Mouse (Mus musculus): Measurements from ENCODE around the gene Rab26. TPM values are rescaled to one million over a fixed set of nuclear protein-coding genes. Genes with fewer than 3 reads are reported as not detected.

Gene Rab26
- total RNA-seq (2014; rRNA removed) (4.4 and 7.6 TPM in 2 replicates), polyA plus RNA-seq (2015; fragmentation: Nextera tagmentation; extraction: Ambion mirVana) (15.5 and 17.7 TPM in 2 replicates)

DNA sequence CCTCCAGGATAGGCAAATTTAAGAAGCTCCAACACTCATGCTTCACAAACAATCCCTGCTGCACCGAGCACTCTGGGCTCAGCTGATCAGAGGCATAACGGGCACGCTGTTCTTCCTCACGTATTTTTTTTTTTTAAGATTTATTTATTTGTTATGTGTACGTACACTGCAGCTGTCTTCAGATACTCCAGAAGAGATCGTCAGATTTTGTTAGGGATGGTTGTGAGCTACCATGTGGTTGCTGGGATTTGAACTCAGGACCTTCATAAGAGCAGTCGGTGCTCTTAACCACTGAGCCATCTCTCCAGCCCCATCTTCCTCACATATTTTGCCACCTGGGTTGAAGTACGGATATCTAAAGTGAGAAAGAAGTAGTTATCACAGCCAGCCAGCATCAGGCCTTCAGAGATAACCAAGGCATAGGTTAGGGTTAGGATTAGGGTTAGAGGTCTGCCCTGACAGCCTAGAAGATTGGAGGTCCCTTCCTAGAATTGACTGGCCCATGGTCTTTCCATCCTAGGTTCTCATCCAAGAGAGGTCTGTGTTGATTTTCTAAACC lies at the start of gene Rab26:
Gene Rab26, minus strand, starts transcription at position 51 of the 559 bp plus-strand sequence.
- Histone ChIP-seq H3K27me3 (ENCODE audit: insufficient read depth, low read length) (no peaks in the 10 kb centered on the region), H3K4me1 (ENCODE audit: insufficient read depth, low read length) (peaks cover 24% of the 10 kb centered on the region), H3K36me3 (ENCODE audit: insufficient read depth, low read length) (no peaks in the 10 kb centered on the region), H3K27ac (ENCODE audit: low read depth, low read length) (peak within 1 kb of the TSS; percentile 47; the same call in 1 of the 2 replicates), H3K4me2 (ENCODE audit: low read depth, low read length, poor library complexity, severe bottlenecking) (peak within 1 kb of the TSS; percentile 67), H3K9me3 (ENCODE audit: low read length) (no peaks in the 10 kb centered on the region), H3K9ac (replicated peaks; ENCODE audit: low read length, poor library complexity, severe bottlenecking) (peak within 1 kb of the TSS; percentile 61), H3K4me3 (ENCODE audit: low read depth, low read length) (peak within 1 kb of the TSS; percentile 43)
- 83% methylated on average over 8 of the region's 8 CpGs for WGBS
- ATAC-seq (ENCODE audit: low FRiP score), result no peak
- TF ChIP-seq CTCF (IDR thresholded peaks at IDR 0.05), result no peak
- DNase-seq (ENCODE audit: low spot score), result no peak

DNA sequence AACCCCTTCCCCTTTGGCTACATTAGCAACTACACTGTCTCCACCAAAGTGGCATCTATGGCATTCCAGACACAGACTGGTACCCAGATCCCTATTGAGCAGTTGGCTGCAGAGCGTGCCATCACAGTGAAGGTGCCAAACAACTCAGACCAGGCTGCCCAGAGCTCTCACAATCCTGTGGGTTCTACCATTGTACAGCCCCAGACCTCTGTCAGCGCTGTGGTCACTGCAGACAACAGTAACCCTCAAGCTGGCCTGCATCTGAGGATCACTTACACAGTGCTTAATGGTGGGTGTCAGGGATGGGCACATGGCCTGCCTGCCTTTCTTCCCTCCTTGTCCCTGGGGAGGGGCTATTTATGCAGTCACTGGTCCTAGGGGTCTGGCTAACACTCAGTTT lies 46.3 kb upstream of the Rab26 start:
- peaks cover 60% of the 10 kb centered on the region for H3K36me3 ChIP-seq (ENCODE audit: insufficient read depth, low read length)
- ATAC-seq (ENCODE audit: low FRiP score), result no peak
- no peaks in the 10 kb centered on the region for H3K27me3 ChIP-seq (ENCODE audit: insufficient read depth, low read length)
- WGBS, result 98% methylated on average over 2 of the region's 2 CpGs
- no peak overlapping the region for H3K4me3 ChIP-seq (ENCODE audit: low read depth, low read length)
- DNase-seq (ENCODE audit: low spot score), result no peak
- no peaks in the 10 kb centered on the region for H3K9me3 ChIP-seq (ENCODE audit: low read length)
- no peak overlapping the region for H3K4me2 ChIP-seq (ENCODE audit: low read depth, low read length, poor library complexity, severe bottlenecking)
- no peaks in the 10 kb centered on the region for H3K4me1 ChIP-seq (ENCODE audit: insufficient read depth, low read length)
- H3K9ac ChIP-seq (replicated peaks; ENCODE audit: low read length, poor library complexity, severe bottlenecking), result no peak overlapping the region
- H3K27ac ChIP-seq (ENCODE audit: low read depth, low read length), result no peak overlapping the region
- no peak for TF ChIP-seq CTCF (IDR thresholded peaks at IDR 0.05)

DNA sequence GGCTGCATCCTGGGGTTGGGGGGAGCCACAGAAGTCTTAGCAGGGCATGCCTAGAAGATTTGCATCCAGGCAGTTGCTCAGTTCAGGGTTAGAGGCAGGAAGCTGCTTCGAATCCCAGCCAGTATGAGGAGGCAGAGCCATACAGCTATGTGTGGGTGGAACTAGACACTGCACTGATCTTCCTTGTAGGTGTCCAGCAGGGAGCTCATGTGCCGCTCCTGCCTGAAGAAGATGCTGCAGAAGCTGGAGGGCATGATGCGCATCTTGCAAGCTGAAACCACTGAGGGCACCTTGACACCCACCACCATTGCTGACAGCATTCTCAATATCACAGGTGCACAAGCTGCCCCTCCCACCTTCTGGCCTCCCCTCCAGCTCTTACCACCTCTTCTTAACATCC lies 45.5 kb upstream of the Rab26 start:
- Histone ChIP-seq H3K4me2 (ENCODE audit: low read depth, low read length, poor library complexity, severe bottlenecking) (no peak overlapping the region), H3K27ac (ENCODE audit: low read depth, low read length) (no peak overlapping the region), H3K36me3 (ENCODE audit: insufficient read depth, low read length) (peaks cover 67% of the 10 kb centered on the region), H3K4me3 (ENCODE audit: low read depth, low read length) (no peak overlapping the region), H3K9me3 (ENCODE audit: low read length) (no peaks in the 10 kb centered on the region), H3K9ac (replicated peaks; ENCODE audit: low read length, poor library complexity, severe bottlenecking) (no peak overlapping the region), H3K27me3 (ENCODE audit: insufficient read depth, low read length) (no peaks in the 10 kb centered on the region), H3K4me1 (ENCODE audit: insufficient read depth, low read length) (no peaks in the 10 kb centered on the region)
- TF ChIP-seq CTCF (IDR thresholded peaks at IDR 0.05), result no peak
- DNase-seq (ENCODE audit: low spot score), result no peak
- WGBS, result 94% methylated on average over 3 of the region's 3 CpGs
- no peak for ATAC-seq (ENCODE audit: low FRiP score)

DNA sequence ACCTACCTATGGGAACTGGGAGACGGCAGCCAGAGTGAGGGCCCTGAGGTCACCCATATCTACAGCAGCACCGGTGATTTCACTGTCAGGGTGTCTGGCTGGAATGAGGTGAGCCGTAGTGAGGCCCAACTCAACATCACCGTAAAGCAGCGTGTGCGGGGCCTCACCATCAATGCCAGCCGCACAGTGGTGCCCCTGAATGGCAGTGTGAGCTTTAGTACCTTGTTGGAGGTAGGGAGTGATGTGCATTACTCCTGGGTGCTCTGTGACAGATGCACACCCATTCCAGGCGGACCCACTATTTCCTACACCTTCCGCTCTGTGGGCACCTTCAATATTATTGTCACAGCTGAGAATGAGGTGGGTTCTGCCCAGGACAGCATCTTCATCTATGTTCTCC lies 39.8 kb upstream of the Rab26 start:
- DNase-seq (ENCODE audit: low spot score) (no peak), ATAC-seq (ENCODE audit: low FRiP score) (no peak)
- Histone ChIP-seq H3K4me1 (ENCODE audit: insufficient read depth, low read length) (no peaks in the 10 kb centered on the region), H3K4me2 (ENCODE audit: low read depth, low read length, poor library complexity, severe bottlenecking) (no peak overlapping the region), H3K36me3 (ENCODE audit: insufficient read depth, low read length) (peaks cover 79% of the 10 kb centered on the region), H3K27me3 (ENCODE audit: insufficient read depth, low read length) (no peaks in the 10 kb centered on the region), H3K9me3 (ENCODE audit: low read length) (no peaks in the 10 kb centered on the region), H3K27ac (ENCODE audit: low read depth, low read length) (no peak overlapping the region), H3K9ac (replicated peaks; ENCODE audit: low read length, poor library complexity, severe bottlenecking) (no peak overlapping the region), H3K4me3 (ENCODE audit: low read depth, low read length) (no peak overlapping the region)
- 97% methylated on average over 9 of the region's 9 CpGs for WGBS
- no peak for TF ChIP-seq CTCF (IDR thresholded peaks at IDR 0.05)

DNA sequence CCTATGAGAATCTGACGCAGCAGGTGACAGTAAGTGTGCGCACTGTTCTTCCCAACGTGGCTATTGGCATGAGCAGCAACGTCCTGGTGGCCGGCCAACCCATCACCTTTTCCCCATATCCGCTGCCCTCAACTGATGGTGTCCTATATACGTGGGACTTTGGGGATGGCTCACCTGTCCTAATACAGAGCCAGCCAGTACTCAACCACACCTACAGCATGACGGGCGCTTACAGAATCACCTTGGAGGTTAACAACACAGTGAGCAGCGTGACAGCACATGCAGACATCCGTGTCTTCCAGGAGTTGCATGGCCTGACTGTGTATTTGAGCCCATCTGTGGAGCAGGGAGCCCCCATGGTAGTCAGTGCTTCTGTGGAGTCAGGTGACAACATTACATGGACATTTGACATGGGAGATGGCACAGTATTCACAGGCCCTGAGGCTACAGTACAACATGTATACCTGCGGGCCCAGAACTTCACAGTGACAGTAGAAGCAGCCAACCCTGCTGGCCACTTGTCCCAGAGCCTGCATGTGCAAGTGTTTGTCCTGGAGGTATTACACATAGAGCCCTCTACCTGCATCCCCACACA lies 38.7 kb upstream of the Rab26 start:
- Histone ChIP-seq H3K9me3 (ENCODE audit: low read length) (no peaks in the 10 kb centered on the region), H3K4me2 (ENCODE audit: low read depth, low read length, poor library complexity, severe bottlenecking) (no peak overlapping the region), H3K9ac (replicated peaks; ENCODE audit: low read length, poor library complexity, severe bottlenecking) (no peak overlapping the region), H3K4me3 (ENCODE audit: low read depth, low read length) (no peak overlapping the region), H3K36me3 (ENCODE audit: insufficient read depth, low read length) (peaks cover 77% of the 10 kb centered on the region), H3K27me3 (ENCODE audit: insufficient read depth, low read length) (no peaks in the 10 kb centered on the region), H3K4me1 (ENCODE audit: insufficient read depth, low read length) (no peaks in the 10 kb centered on the region), H3K27ac (ENCODE audit: low read depth, low read length) (no peak overlapping the region)
- WGBS, result 94% methylated on average over 12 of the region's 12 CpGs
- ATAC-seq (ENCODE audit: low FRiP score) (no peak), DNase-seq (ENCODE audit: low spot score) (no peak)
- TF ChIP-seq CTCF (IDR thresholded peaks at IDR 0.05), result no peak

DNA sequence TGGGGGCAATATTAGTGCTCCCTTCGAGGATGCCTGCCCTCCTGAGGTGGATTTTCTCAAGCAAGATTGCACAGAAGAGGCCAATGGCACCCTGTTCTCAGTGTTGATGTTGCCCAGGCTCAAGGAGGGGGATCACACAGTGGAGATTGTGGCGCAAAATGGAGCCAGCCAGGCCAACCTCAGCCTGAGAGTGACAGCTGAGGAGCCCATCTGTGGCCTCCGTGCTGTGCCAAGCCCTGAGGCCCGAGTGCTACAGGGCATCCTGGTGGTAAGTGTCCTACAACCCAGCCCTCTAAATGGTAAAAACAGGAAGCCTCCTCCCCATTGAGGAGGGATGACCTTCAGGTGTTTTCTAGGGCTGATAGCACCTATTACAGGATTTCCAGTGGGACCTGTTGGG lies 35.8 kb upstream of the Rab26 start:
- H3K9me3 ChIP-seq (ENCODE audit: low read length), result no peaks in the 10 kb centered on the region
- WGBS, result 95% methylated on average over 4 of the region's 4 CpGs
- no peak for ATAC-seq (ENCODE audit: low FRiP score)
- H3K9ac ChIP-seq (replicated peaks; ENCODE audit: low read length, poor library complexity, severe bottlenecking), result no peak overlapping the region
- no peak for TF ChIP-seq CTCF (IDR thresholded peaks at IDR 0.05)
- no peak overlapping the region for H3K4me2 ChIP-seq (ENCODE audit: low read depth, low read length, poor library complexity, severe bottlenecking)
- no peaks in the 10 kb centered on the region for H3K4me1 ChIP-seq (ENCODE audit: insufficient read depth, low read length)
- peaks cover 85% of the 10 kb centered on the region for H3K36me3 ChIP-seq (ENCODE audit: insufficient read depth, low read length)
- H3K4me3 ChIP-seq (ENCODE audit: low read depth, low read length), result no peak overlapping the region
- H3K27ac ChIP-seq (ENCODE audit: low read depth, low read length), result no peak overlapping the region
- H3K27me3 ChIP-seq (ENCODE audit: insufficient read depth, low read length), result no peaks in the 10 kb centered on the region
- DNase-seq (ENCODE audit: low spot score), result no peak

All from midbrain, postnatal 0 days (tissue).